Mouse (Mus musculus) kidney, postnatal 4 days (tissue): Measurements from ENCODE around the gene Hs2st1.
A peak's percentile ranks its signal among the peaks of the same experiment; 100 is the strongest.

Experiments
- DNase-seq, 2 experiments: peaks; one replicate each; pipeline ENCODE4 v3.0.0; 2021; ENCODE audit warnings: mixed read lengths in 2 of 2

Gene Hs2st1

DNA sequence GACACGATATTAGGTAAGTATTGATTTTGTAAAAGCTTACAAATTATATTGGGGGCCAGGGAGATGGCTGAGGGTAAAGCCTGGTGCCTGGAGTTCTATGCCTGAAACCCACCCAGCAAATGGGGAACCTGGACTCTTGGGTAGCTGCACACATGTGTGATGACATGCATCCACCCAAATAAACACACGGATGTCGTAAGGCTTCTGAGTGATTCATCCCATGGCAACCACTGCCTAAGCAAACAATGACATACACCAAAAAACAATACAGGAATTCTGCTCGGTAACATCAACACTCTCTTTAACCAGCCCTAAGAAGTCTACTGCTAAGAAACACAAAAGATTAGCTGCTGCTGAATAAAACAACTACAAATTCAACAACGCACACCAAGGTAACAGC is 73.2 kb downstream of the Hs2st1 start:
- no peak for DNase-seq

DNA sequence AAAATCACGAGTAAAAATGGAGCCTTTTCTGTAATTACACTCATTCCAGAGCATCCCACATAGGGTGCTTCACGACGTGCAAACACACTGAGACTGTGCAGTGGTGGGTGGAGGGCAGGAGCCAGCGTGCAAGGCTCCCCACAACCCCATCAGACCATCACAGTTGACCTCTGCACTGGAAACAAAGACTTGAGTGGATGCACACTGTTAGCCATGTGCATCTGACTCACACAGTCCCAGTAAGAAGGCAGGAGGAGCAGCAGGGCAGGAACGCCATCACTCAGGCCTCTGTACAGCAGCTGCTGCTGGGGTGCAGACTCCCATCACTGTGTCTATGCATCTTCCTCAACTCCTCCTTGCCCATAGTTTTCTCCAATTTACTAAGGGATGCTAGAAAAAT is 75.1 kb downstream of the Hs2st1 start:
- no peak for DNase-seq

DNA sequence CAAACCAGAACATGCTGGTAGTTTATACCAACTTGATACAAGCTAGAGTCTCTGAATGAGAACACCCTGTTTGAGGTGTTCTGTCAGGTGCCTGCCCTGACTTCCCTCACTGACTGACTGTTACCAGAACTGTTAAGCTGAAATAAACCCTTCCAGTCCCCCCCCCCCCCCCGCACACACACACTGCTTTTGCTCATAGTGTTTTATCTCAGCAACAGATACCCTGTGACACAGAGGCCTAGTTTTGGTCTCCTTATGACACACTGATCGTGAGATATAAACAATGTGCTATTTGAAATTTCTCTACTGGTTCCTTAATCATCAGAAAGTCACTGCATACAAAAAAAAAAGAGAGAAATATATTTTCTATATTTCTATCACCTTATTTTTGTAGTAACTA is 81.2 kb downstream of the Hs2st1 start:
- DNase-seq, result no peak

DNA sequence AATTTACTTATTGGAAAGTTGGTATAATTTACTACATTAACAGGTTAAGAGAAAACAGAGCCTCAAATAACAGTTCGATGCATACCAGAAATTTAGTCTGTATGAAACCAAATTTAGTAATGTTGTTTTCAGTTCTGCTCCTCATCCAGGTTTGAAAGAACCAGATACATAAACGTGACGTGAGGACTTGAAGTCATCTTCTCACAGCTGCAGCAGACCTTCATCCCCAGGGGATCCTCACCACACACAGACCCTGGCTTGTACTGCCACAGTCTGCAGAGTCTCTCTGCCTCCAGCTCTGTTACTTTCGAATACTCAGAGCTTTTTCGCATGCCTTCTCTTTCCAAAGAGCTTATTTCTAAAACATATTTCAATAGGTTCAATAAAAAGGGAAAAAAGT is 89.4 kb downstream of the Hs2st1 start:
- DNase-seq, result no peak

DNA sequence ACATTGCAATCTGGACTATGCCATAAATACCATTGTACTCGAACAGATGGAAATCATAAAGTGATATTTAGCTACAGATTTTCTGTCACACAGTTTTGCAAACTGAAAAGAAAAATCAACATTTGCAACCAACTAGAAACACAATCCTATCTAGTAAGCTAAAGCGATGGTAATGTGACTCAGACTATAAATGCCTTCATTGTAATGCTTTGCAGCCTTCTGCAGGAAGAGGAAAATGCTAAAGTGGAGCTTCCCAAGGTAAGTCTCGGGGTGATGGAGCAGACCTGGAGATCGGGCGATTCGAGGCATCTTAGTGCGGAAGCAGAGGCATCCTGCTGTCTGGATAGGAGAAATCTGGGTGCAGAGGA is 91.6 kb downstream of the Hs2st1 start:
- DNase-seq, result no peak

DNA sequence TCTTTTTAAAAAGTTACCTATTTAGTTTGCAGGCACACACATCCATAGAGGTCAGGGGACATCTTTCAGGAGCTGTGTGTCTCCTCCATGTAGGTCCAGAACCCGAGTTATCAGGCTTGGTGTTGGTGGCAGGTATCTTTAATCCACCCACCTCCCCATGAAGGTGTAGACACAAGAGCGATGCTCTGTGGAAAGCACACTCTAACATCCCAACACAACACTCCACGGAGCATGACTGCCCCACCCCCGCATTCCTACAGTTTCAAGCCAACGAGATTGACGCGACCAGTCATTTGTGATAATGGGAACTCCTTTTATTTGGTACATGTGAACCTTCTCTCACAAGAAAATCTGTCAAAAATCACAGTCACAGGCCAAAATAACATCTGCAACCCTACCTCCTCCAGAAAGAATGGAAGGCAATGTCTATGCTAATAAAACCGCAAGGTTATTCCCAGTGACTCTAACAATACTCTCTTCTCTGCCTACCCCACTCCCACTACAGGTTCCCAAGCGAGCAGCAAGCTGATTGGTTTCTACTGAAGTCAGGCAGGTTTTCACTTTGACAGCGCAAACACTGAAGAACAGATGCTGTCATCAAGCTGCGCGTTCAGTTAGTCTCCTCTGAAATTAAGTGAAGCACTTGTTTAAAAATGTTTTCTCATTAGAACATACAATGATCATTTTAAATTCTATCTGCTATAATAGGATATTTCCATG is 92.1 kb downstream of the Hs2st1 start:
- DNase-seq, result peak in 1 of 2 experiments; percentile 25

DNA sequence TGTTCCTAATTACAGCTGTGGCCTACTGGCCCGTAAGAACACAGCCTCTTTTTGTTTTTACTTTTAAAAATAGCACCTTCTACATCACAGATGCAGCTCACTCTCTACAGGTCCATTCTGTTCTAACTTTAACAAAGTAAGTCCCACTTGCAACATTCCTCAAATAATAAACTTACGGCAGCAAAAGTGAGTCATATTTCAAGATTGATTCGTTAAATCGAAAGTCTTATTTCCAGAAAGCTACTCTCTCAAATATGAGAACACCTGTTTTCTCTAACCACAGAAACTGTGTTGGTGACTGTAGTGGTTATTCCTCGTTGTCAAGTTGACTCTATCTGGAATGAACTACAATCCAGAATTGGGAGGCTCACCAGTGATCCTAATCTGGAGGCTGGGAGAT is 94.1 kb downstream of the Hs2st1 start:
- no peak for DNase-seq

DNA sequence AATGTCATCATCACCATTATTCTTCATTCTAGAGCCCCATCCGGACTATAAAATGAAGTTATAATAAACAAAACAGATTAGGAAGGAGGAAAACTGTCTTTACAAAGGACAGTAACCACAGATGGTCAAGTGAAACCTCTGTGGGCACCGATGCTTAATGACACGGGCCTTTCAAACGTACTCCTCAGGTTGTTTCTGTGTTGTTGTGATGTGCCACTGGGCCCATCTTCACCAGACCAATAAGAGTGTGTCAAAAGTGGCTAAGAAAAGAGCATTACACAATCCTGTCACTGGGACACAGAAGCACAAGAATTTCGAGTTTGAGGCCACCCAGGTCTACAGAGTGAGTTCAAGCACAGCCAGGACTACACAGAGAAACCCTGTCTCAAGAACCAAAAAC is 95.3 kb downstream of the Hs2st1 start:
- no peak for DNase-seq

DNA sequence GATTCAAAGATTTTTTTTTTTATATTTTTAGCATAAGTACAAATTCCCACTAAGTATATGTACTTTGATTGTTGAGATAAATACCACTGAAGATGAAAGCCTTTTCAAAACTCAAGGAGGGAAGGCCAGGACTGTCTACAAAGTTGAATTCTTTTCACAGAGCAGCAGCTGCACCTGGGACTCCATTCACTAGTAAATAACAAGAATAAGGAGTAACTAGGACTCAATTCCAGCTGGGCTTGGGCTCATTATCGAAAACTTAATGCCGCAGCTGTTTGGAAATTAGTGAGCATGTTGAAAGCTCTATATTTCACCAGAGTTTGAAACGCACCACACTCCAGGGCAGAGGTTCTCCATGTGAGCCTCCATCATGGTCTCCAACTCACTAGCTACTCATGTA is 98.0 kb downstream of the Hs2st1 start:
- DNase-seq, result no peak

DNA sequence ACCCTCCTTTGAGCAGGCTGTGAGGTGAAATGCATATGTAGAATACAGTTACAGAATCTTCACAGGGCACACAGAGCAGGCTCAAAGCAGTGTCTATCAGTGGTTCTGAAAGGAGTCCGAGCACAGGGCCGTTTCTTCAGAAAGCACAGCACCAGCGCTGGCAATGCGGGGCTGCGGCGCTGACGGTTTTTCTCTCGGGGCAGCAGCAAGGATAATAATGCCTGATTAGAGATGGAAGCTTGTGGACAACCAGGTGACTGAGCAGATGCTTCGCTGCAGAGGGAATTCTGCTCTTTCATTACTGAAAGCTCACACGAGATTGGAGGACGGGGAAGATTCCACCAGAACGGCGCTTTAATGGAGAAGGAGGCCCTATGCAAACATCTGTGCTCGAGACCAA is 99.1 kb downstream of the Hs2st1 start:
- no peak for DNase-seq

DNA sequence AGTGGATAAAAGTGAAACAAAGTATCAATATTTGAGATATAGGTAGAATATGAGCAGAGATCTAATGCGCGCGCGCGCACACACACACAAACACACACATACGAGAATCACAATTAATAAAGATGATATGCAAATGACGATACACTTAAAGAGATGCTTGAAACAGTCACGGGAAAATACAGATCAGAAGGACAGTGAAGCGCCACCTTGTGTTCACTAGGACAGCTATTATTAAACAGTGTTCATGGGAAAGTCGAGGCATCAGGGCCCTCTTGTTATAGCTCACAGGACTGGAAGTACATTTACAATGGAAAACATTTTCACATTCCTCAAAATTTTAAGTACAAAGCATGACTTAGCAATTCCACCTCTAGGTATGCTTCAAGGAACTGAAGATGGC is 102.5 kb downstream of the Hs2st1 start:
- no peak for DNase-seq

DNA sequence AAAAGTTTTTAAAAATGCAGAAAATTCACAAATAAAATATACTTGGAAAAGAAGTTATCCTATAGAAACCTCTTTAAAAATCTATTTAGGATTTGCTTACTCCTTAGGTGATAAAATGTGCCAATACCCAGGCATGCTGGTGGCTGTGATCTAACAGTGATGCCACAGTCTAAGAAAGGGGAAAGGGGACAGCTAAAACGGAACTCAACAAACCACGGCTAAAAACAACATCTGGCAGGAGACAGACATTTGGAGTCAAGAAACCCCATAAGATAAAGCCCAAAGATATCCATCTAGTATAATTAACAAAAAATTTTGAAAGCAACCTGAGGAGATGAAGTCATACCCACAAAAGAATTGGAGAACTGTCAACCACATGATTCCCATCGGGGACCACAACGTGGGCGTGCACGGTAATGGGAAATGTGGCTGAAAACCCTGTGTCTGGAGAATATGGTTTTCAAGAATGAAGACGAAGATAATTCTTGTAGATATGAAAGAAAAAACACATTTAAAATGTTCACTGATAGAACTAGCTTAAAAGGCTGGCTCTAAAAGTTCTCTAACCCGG is 103.8 kb downstream of the Hs2st1 start:
- no peak for DNase-seq

DNA sequence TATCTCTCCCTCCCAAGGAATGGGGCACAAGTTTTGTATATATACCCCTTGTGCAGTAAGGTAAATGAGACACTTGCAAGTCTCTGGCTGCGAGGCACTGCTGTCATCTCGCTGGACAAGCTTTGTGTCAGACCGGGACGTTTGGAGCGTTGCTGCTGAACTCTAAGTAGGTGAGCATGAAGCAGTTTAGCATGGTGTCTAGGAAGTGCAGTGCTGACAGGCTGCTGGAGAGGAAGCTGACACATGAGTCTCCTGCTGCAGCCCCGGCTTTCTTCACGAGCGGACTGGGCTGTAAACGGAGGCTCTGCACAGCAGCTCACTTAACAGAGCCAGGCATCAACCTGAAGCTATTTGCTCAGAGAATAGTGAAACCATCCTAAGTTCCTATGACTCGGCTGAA is 107.3 kb downstream of the Hs2st1 start:
- DNase-seq, result no peak

DNA sequence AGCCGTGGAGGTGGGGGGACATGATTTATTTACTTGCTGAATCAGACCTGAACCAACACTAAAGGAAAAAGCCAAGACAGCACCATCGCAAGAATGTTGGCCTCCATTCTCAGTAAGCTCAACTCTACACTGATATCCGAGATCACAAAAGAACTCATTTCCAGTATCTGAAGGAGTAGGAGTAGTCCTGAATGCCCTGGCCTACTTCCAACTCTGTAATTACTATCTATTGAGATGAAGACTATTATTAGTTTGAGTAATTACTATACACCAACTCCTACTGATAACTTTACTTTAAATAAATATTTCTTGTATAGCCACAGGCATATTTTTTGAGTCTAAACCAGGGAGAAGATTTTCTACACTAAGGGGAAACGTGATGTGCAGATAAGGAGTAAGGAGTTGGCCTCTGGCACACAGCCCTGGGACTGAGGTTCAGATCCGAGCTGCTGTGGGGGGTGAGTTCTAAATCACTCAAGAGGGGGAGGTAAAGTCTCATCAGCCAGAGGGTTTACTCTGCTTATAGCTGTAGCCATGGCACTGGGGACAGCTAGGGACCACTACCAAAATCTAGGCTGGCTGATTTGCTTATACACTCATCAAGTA is 109.7 kb downstream of the Hs2st1 start:
- DNase-seq, result peak in 1 of 2 experiments; percentile 25

DNA sequence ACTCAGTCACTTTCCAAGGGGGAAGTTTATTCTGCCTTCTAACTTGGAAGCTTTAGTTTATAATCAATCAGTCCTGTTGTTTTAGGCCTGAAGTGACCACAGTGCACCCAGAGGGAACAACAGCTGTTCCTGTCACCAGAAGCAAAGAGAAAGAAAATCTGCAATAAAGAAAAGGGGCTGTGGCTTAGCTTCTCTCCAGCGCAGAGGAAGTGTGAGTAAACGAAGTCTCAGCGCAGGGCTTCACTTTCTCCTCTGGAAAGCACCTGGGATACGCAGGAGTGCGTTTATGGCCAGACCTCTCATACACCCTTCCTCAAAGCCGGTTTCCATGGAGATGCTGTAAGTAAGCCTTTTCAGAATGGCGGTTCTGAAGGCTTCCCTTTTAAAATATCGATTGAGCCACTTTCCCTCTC is 110.7 kb downstream of the Hs2st1 start:
- DNase-seq, result peak; percentile 18 to 26

DNA sequence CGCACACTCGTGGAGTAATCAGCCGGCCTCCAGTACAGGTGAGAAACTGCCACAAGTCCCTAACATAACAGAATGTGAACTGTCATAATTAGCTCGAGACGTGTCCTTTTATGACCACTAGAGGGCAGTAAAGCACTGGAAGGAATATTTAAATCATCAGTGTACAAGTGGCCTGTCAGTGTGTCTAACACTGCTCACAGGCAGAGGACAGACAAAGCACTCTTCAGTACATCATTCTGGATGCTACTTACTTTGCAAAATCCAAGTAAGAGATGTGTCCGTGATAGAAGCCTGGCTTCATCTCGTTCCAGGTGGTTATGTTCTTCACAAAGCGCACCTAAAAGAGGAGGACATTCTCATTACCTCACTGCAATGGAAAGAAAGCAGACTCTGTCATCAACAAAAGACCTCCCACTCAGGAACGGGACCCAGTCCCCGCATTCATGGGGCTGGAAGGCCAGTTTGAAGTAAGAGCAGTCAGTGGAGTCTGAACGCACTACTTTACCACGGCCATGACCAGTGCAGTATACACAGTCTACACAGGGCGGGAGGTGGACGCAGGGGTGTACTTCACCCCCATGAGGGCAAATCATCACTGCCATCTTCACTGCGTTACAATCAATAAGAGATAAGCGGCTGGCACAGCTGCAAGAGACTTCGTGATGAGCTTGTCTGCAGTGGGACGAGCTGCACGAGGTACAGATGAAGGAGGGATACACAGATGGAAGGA is 116.1 kb downstream of the Hs2st1 start:
- DNase-seq, result peak; percentile 13 to 38

DNA sequence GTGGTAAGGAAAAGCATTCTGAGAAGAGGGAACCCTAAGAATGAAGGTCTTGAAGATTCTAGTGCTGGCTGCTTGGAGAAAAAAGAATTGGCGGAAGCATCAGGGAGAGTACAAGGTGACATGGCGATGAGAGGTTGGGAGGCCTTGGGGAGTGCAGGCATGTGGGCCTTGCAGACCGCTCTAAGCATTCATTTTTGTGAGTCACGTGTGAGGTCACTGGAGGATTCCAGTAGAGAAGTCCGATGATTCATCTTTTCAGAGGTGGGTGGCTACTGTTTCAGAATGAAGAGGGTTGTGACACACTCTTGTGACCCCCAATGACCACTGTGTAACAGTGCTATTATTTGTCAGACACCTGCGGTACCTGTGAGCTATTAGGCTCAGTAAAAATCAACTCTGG is 121.0 kb downstream of the Hs2st1 start:
- no peak for DNase-seq

DNA sequence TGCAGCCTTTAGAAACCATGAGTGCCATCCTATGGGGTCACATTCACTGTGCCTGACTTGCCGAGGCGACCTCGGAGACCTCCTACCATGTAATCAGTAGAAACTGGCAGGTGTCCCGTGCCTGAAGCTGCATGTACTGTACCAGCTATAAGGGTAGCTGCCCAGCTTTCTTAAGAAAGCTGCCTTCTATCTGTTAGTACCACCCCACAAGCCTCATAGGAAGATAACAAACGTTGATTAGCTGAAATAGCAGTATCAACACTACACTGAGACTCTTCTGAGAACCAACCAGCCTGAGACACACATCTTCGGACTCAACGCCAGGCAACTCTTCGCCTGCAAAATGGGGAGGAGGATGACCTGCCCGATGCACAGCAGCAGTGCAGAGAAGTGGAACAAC is 122.1 kb downstream of the Hs2st1 start:
- DNase-seq, result no peak

DNA sequence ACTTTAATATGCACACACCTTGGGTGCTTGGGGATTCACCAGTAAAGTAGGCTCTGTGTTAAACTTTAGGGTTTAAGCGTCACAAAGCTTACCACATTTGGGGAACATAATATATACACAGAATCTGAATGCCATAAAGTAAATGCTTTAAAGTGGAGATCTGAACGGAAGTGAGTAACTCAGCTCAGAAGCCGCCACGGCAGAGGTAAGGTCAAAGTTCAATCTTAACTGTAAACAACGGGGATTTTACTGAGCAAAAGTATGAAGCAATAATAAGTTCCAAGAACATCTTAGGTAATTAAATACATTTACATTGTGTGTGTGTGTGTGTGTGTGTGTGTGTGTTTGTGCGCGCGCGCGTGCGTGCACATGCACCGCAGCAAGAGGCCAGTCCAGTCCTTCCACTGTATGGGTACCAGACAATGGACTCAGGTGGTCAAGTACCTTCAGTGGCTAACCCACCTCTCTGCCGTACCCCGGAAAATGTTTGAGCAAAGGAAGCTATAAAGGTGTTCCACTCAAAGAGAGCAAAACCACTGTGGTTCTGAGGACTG is 123.8 kb downstream of the Hs2st1 start:
- DNase-seq, result no peak

DNA sequence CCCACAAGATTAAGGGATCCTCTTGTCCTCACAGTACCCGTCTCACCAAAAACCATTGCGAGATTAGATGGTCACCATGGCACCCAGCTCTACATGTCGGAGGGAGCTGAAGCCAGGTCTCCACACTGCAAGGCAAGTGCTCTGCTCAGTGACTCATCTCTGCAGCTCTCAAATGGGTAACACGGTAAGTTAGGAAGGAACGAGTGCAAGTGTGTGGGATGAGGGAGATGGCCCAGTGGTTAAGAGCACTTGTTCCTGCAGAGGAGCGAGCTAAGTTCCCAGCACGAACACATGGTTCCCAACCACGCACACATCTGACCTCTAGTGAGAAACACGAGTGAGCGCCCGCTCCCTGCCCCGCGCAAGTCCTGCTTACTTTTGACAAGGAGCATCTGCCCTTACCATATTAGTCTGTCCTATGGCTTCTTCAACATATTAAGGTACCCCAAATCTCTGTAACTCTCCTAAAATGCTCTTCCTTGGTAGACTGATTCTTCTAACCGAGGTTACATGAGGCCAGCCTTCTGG is 132.0 kb downstream of the Hs2st1 start:
- DNase-seq, result no peak

DNA sequence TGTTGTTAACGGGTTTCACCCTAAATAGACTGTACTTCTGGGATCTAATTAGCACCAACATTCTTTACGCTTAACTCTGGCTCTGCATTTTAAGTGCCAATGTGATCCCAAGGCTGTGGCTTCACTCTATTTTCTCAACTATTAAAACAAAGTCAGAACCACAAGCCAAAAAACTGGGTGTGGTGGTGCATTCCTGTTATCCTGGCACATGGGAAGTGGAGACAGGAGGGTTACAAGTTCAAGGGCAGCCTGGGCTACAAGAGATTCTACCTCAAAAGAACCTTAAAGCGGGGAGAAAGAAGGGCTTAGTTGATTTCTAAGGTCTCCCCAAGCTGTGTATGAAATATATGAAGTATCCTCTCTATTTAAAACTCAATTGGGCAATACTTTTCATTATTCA is 133.9 kb downstream of the Hs2st1 start:
- no peak for DNase-seq

DNA sequence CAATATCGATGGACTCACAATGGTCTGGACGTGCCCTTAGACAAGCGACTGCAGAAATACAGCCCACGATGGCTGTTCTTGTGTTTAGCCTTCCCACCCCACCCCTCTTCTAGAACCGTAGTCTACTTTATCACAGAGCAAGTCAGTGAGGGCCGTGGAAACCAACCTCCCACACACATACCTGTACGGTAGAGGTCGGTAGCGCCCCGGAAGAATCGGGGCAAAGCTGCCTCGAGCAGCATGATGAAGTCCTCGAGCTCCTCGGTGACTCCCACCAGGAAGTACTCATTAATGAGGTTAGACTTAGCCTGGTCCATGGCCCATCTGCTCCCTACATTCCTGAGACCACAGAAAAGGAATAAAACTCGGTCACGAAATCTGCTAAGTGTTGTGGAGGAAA is 134.7 kb downstream of the Hs2st1 start:
- no peak for DNase-seq

DNA sequence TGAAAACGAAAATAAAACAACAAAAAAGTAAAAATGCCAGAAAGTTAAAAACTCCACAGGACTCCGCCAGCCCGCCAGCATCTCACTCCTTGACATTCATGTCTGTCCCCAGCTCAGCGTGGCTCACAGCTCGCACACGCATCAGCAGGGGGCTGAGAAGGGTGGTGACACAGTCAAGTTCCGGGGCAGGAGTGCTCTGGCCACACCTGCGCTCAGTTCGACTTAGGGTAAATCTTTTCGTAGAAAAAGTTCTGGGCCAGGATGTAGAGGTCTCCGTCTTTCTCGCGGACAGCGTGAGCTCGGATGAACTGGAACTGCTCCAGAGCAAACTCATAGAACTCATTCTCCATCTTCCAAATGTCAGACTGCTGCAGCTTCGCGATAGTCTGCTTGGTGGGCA is 135.7 kb downstream of the Hs2st1 start:
- DNase-seq, result no peak
